Mouse (Mus musculus) layer of hippocampus, postnatal 25 days (tissue): ENCODE results near the gene Sf3a1. TPM values are rescaled to one million over a fixed set of nuclear protein-coding genes. Genes with fewer than 3 reads are reported as not detected.
"Not testable (repeated sequence)": the region's sequence is repeated elsewhere in the genome, so short reads cannot be mapped to it uniquely, and the experiment has no call there.

ENCODE experiments used
- DNase-seq, 2 experiments: peaks; one replicate each; pipeline ENCODE4 v3.0.0; 2022; ENCODE audit warnings: mixed read lengths in 2 of 2, low spot score in 1 of 2; ENCODE audit errors: extremely low spot score in 1 of 2
- total RNA-seq, 2 experiments: library from RNA; stranded (reverse); gene quantifications; 2 replicates each; pipeline ENCODE4 v1.2.3; 2021

The Sf3a1 gene
- total RNA-seq, 2 experiments from 2014 or later, result 68.8 to 69.2 TPM

GRCm38 (mm10) chr11:4184251-4184952 is 24.3 kb downstream of the Sf3a1 start:
- no peak for DNase-seq

- not testable (repeated sequence) for DNase-seq
Measured at GRCm38 (mm10) chr11:4185480-4185879, 25.3 kb downstream of the Sf3a1 start.

- peak; percentile 93 to 96 for DNase-seq
Measured at GRCm38 (mm10) chr11:4186486-4187317, 26.6 kb downstream of the Sf3a1 start, which contains the start of gene Tbc1d10a. TSS of gene Tbc1d10a (plus strand) at chr11:4186789.

- no peak for DNase-seq
Measured at GRCm38 (mm10) chr11:4187318-4187700, 27.2 kb downstream of the Sf3a1 start.

- DNase-seq, result no peak
Measured at GRCm38 (mm10) chr11:4189182-4189581, 29.0 kb downstream of the Sf3a1 start.

GRCm38 (mm10) chr11:4190677-4191076 is 30.5 kb downstream of the Sf3a1 start:
- DNase-seq, result no peak

GRCm38 (mm10) chr11:4192757-4193156 is 32.6 kb downstream of the Sf3a1 start:
- DNase-seq, result no peak

GRCm38 (mm10) chr11:4193420-4193819 is 33.3 kb downstream of the Sf3a1 start:
- DNase-seq, result no peak

- no peak for DNase-seq
Measured at GRCm38 (mm10) chr11:4195597-4196031, 35.5 kb downstream of the Sf3a1 start.

- no peak for DNase-seq
Measured at GRCm38 (mm10) chr11:4196636-4197035, 36.5 kb downstream of the Sf3a1 start.

- no peak for DNase-seq
Measured at GRCm38 (mm10) chr11:4197691-4198090, 37.5 kb downstream of the Sf3a1 start.

- DNase-seq, result no peak
Measured at GRCm38 (mm10) chr11:4201981-4202700, 42.0 kb downstream of the Sf3a1 start.

GRCm38 (mm10) chr11:4202995-4203704 is 43.0 kb downstream of the Sf3a1 start:
- DNase-seq, result no peak

GRCm38 (mm10) chr11:4203705-4204074 is 43.5 kb downstream of the Sf3a1 start:
- no peak for DNase-seq

- DNase-seq, result no peak
Measured at GRCm38 (mm10) chr11:4205097-4205655, 45.0 kb downstream of the Sf3a1 start.

- no peak for DNase-seq
Measured at GRCm38 (mm10) chr11:4205951-4206350, 45.8 kb downstream of the Sf3a1 start.

GRCm38 (mm10) chr11:4206563-4206962 is 46.4 kb downstream of the Sf3a1 start:
- no peak for DNase-seq

GRCm38 (mm10) chr11:4207655-4208054 is 47.5 kb downstream of the Sf3a1 start:
- no peak for DNase-seq

GRCm38 (mm10) chr11:4209556-4209955 is 49.4 kb downstream of the Sf3a1 start:
- no peak for DNase-seq

GRCm38 (mm10) chr11:4210786-4211185 is 50.6 kb downstream of the Sf3a1 start:
- no peak for DNase-seq
